Mouse (Mus musculus): ENCODE data around the gene Pfkl.
"Not testable (repeated sequence)": the region's sequence is repeated elsewhere in the genome, so short reads cannot be mapped to it uniquely, and the experiment has no call there.

Pfkl gene

DNA sequence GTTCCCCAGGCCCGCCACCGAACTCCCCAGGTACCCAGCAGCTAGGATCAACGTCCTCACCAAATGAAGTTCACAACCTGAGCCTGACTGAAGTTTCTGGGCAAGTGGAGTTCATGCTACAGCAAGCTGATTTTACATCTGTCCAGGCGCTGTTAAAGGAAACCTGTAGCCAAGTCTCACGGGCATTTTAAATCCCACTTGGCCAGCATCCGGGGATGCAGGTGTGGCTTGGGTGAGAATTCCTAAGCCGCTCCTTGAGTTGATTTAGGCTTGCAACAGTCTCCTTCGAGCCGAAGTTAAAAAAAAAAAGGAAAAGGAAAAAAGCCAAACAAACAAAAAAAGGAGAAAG is at the start of gene Pfkl:
TSS of gene Pfkl (minus strand) at position 139 of the 349 bp plus-strand sequence.
- DNase-seq (ENCODE audit: low read depth) = no peak

DNA sequence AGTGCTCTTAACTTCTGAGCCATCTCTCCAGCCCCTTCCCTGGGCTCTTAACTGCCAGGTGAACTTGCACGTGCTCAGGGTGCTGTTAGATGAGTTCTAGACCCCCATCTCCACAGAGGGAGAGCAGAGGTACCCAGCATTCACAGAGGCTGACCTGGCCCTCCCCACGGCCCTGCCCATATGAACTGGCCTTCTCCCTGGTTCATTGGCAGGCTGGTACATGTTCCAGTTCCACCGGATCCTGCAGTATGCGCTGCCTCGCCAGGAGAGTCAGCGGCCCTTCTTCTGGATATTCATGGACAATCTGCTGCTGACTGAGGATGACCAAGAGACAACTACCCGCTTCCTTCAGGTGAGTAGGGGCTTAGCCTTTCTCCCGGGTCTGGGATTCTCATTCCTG is 47.2 kb upstream of the Pfkl start:
- DNase-seq (ENCODE audit: low read depth) = no peak

DNA sequence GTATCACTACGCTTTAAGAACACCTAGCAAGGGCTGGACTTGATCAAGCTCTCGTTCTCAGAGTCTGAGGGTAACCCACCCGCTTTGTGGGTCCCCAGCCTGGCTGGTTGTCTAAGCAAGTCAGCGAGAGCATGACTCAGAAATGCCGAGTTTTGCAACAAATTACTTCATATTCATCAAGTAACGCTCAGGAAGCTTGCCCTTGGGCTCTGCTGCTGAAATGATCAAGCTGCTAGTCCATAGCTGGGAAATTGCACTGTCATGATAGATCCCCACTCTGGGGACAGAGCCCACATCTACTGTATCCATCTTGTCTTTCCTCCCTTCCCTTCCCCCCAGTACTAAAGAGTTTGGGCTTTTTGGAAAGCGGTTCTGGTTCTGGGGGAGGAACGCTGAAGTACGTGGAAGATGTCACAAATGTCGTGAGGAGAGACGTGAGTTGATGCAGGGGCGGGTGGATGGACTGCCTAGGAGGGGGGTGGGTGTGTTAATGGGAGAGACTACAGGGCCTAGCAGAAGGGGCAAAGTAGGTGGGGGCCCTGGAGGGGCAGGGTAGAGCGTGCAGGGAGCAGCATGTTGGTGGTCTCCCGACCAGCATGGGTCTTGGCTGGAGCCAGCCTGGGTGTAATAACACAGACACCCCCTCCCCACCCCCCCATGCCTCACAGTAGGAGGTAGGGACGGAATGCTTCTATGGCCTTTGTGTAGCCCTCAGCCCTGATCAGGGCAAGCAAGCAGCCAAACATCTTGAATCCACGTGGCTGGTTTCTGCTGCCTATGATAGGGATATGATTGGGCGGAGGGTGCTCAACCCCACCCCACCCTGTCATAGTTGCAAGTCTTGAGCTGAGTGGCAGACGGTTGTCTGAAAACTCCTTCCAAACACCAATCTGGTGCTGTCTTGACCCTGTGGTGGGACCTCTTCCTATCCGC is 45.0 kb upstream of the Pfkl start:
- DNase-seq (ENCODE audit: low read depth) = no peak

DNA sequence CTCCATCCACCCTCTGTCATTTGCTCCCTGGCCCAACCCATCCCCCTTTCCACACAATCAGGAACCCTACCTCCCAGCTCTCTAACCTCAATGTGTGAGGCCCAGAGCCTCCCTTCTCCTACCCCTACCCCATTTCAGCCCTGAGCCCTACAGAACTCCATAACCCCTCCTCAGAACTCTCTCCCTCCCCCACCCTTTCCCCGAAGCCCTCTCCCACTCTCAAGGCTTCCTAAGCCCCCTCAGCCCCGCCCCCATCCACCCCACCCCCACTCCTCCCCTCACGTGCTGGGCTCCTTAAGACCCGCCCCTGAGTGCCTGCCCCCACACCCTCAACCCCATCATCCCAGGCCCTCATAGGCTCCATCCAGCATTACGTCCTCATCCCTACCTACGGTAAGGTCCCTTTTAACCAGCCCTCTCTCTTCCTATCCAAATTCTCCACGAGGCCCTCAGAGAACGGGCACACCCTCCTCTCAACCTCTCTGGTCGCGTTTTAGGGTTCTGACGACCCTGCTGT is 39.7 kb upstream of the Pfkl start:
- no peak for DNase-seq (ENCODE audit: low read depth)

DNA sequence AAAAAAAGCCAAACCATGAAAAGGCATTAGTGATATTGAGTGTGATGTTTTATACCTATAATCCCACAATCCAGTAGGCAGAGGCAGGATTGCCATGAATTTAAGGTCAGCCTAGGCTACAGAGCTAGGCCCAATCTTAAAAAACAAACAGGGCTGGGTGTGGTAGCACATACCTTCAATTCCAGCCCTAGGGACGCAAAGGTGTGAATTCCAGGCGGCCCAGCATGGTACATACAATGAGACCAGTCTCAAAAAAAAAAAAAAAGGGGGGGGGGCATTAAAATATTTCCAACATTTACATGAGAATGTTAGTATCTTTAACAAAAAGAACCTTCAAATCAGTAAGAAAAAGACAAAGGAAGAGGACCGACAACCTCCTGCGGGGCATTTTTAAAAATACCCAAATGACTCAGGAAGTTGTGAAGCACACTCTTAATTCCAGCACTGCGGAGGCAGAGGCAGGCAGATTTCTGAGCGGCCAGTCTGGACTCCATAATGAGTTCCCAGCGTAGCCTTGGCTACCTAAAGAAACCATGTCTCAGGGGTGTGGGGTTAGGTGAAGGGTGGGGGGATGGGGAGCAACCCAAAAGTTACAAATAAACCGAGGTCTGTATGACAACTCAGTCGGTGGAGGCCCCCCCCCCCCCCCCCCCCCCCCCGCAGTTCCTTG is 38.3 kb upstream of the Pfkl start:
- DNase-seq (ENCODE audit: low read depth) = no peak

DNA sequence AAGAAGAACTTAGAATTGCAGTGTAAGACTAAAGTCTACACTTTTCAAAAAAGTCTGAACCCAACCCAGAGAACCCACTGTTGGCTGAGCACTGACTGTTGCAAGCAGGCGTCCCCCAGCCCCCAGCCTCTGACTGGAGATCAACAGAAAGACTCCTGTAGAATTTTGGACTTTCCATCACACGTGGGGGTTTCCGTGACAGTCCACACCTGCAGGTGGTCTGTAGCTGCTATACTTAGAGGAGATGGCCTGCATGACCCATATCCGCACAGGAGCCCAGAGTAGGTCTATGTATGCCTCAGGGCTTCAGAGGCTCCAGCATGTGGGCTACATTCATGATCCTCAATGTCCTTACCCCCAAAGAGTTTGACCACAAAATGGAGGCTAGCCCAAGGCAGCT is 36.5 kb upstream of the Pfkl start:
- no peak for DNase-seq (ENCODE audit: low read depth)

DNA sequence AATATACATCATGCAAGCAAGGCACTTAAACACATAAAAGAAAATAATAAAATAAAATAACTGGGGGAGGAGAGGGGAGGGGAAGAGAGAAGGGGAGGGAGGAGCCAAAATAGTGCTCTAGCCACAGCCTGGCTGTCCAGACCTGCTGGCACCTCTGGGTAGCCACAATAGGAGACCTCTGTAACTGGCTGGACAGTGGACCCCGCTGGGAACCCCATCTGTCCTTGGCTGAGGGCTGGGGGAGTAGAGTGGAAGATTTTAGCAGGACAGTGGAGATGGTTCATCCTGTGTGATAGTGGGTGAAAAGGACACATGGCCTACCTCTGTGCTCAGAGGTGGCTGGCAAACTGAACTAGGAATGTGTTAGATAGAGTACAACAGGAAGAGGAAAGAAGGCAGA is 34.6 kb upstream of the Pfkl start:
- DNase-seq (ENCODE audit: low read depth) = no peak

DNA sequence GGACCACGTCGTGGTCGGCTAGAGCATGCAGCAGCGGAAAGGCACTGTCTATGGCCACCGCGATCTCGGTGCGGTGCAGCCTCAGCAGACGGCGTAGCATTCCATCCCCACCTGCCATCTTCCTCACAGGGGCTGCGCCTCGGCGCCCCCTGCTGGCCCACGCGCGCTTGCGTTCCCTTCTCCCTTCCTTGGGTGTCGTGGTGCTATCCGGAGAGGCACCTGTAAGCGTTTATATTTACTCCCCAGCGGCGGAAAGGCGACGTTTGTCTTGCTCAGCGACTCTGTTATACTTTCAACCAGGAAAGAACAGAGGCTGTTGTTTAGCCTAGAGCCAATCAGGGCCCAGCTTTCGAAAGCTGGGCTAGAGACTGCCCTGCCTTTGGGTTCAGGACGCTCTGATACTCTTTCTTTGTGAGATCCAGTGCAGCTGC is 33.5 kb upstream of the Pfkl start, which contains the start of gene Aire:
TSS of gene Aire (minus strand) at position 205 of the 431 bp plus-strand sequence.
- peak; percentile 85 for DNase-seq (ENCODE audit: low read depth)

DNA sequence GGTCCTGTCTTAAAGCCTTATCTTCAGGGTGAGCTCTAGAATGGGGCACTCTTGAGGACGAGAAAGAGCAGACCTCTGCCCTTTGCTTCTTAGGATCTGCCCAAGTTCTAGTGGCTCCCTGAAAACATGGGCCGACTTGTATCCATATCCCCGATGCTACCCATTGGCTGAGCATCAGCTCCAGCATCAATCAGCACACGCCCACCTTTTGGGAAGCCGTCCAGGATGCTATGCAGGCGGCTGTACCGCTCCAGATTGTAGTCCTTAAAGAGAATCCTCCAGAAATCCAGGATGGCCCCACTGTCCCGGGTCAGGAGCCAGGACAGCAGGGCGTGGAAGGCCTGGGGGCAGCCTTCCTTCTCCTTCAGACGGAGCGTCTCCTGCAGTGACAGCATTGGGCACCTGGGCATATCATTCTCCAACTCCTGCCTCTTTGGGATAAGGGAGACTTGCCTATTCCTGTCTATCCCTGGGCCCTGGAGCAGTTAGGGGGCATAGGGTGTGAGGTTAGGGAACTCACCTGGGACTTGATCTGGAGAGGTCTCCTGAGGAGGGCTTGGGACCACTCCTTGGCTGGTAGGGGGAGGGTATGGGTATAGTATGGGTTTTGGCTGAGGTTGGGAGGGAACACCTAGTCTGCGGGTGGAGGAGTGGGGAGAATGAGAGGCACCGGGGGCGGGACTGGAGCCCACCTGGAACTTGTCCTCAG is 33.0 kb upstream of the Pfkl start:
- no peak for DNase-seq (ENCODE audit: low read depth)

DNA sequence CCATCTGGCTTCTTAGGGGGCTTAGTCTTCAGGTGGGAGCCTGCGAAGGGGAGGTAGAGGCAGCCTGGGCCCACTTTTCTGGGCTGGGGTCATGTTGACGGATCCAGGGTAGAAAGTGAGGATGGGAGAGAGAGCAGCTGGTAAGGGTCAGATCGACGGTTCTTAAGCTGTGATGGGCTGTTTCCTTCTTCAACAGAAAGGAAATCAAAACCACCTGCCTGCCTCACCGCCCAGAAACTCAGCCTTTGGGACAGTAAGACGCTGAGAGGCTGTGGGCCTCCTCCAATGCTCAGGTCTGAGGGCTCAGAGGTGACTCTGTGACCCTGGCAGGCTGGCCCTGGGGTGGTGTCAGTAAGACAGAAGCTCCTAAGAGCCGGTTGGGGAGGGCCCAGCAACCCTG is 32.2 kb upstream of the Pfkl start:
- no peak for DNase-seq (ENCODE audit: low read depth)

DNA sequence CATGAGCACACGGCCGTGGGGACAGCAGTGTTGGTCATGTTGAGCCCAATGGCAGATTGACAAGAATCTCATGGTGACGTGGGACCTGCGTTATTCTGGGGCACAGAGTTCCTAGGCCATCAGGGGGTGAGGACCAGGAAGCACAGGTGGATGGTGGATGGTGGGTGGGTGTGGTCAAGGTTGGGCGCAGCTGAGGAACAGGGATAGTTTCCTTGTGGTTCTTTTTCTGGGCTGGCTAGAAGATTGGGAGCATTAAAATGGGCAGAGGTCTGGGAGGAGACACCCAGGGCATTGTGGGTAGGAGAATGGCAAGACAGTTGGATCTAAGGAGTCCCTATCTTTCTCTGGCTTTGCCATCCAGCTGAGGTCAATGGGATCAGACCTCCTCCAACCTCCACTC is 31.8 kb upstream of the Pfkl start, which contains the start of gene Dnmt3l:
TSS of gene Dnmt3l (plus strand) at position 301 of the 400 bp plus-strand sequence.
- no peak for DNase-seq (ENCODE audit: low read depth)

DNA sequence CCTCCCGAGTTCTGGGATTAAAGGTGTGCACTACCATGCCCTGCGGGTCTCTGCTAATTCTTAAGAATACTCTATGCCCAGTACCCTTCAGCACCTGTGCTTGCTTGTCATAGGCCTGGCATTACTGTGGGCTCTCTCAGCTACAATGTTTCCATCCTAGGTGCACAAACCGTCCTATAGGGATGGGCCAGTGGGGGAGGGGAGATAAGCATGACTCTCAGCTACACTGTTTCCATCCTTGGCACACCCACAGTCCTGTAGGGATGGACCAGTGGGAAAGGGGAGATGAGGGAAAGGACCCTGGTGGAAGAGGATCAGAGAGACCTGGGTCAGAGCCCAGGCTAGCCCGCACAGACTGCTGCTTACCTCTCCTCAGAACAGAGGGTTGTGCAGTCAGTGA is 27.3 kb upstream of the Pfkl start:
- DNase-seq (ENCODE audit: low read depth) = no peak

DNA sequence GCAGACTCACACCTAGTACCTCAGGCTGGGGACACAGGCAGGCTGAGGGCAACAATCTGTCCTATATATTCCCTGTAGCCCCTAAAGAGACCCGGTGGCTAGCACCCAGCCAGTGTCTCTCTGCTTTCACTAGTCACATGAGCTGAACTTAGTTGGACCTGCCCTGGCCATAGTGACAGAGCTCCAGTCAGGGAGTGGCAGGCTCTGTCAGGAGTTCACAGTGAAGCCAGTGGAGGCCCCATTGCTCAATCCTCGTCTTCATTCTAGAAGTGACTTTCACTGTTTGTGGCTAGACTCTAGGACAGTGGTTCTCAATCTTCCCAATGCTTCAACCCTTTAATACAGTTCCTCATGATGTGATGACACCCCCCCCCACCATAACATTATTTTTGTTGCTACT is 22.1 kb upstream of the Pfkl start:
- DNase-seq (ENCODE audit: low read depth) = no peak

DNA sequence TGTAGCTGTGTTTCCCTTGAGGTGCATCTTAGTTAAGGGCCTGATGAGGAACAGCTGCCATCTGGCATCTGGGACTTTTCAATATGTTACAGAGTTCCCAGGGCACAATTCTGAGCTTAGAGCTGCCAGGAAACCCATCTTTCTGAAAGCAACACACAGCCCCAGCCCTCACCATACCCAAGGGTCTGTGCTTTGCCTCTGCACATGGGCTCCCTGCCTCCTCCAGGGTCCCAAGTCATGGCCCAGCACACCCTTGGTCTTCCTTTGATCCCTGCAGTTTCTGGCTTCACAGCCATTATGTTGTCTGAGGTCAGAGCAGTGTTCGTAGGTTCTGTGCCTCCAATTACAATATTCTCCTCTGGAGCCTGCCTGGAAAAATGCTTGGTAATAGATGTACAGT is 19.2 kb upstream of the Pfkl start:
- DNase-seq (ENCODE audit: low read depth) = no peak

DNA sequence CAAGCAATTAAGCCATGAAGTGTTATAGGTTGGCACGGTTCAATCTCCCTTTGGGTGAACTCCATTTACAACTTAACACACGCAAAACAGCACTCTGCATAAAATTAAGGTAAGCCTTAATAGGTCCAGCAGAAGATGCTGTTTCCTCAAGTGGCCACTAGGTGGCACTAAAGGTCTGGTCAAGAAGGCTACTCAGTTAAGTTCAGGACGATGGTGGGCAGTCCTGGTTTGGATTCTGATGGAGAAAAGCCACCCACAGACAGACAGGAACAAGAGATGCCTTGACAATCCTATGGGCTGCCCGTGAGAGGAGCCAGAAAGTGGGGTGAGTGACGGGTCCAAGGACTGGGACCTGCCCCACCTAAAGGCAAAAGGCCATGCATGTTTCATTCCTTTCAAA is 18.2 kb upstream of the Pfkl start:
- DNase-seq (ENCODE audit: low read depth) = peak; percentile 88

DNA sequence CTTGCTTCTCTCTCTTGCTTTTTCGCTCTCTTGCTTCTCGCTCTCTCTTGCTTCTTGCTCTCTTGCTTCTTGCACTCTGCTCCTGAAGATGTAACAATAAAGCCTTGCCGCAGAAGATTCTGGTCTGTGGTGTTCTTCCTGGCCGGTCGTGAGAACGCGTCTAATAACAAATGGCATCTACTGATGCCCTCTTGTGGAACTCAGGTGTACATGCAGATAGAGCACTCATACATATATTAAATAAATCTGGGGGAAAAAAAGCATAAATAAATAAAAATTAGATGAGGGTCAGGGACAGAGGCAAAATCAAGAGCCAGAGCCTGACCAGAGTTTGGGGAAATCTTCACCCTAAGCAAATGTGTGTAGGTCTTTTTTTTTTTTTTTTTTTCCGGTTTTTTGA is 15.6 kb upstream of the Pfkl start:
- DNase-seq (ENCODE audit: low read depth) = peak; percentile 51

DNA sequence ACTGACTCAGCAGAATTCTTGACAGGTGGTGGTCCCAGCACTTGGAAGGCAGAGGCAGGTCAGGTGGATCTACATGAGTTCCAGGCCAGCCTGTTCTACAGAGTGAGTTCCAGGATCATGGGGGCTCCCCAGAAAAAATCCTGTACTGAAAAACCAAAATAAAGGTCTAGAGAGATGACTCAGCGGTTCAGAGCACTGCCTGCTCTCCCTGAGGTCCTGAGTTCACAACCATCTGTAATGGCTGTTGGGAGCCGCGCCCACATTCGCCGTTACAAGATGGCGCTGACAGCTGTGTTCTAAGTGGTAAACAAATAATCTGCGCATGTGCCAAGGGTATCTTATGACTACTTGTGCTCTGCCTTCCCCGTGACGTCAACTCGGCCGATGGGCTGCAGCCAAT is 10.1 kb upstream of the Pfkl start:
- not testable (repeated sequence) for DNase-seq (ENCODE audit: low read depth)

DNA sequence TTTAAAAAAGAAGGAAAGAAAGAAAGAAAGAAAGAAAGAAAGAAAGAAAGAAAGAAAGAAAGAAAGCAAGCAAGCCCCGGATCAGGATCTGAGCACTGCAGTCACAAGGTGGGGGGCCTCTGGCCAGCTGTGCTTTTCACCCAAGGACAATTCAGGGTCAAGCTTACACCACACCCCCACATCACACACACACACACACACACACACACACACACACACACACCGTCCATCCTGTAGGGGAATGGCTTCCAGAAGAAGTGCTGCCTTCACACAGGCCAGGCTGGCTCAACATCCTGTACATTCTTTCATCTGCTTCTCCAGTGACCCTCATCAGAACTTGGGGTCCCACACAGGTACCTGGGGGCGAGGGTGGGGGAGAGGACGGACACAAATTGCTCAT is 9.4 kb upstream of the Pfkl start:
- no peak for DNase-seq (ENCODE audit: low read depth)

DNA sequence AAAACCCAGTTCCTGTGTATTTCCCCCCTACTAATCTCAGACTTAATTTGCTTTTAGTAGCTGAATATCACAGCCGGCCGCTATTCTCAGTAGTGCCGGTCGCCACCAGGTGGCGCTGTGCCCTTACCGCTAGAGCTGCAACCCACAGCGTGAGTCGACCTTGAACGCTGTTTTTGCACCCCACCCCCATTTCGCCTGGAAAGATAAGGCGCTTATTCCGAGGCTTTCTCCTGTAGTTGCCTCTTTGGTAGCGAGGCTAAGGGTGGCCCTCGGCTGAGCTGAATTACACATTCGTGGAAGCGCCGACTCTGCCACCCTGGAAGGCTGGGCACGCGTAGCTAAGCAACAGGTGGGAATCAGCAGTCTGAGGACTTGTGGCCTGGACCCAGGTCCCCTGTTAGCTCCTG is 8.9 kb upstream of the Pfkl start:
- peak; percentile 89 for DNase-seq (ENCODE audit: low read depth)

DNA sequence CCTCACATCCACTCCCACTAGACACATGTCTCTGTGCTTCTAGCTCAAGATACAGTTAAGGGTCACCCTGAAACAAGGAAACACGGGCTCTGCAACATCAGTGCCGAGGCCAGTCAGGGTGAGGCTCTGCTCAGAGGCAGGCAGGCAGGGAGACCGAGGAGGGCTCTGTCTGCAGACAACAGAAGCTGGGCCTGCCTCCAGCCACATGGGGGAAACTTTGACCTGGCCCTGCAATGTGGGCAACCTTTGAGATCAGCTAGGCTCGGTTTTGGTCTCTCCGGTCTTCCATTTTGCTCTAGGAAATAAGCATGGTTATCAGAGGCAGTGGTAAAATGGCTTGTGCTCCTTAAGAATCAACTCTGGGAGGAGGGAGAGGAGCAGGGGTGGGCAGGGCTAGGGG is 6.5 kb upstream of the Pfkl start:
- DNase-seq (ENCODE audit: low read depth) = no peak

DNA sequence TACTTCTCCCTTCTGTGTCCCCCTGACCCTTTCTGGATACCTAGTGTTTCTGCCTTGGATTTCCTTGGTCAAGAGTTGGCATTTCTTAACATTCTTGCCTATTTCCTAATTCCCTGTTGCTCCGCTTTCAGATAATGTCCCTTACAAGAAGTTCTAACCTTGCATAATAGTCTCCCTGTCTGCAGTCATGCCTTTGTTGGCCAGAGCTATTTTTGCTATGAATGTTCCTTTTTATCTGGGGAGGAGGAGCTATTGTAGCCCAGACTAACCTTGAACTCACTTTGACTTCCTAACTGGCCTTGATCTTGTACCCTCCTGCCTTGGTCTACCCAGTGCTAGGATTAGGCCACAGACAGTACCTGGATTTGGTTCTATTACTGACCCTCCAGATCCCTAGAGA is 5.6 kb upstream of the Pfkl start:
- no peak for DNase-seq (ENCODE audit: low read depth)

DNA sequence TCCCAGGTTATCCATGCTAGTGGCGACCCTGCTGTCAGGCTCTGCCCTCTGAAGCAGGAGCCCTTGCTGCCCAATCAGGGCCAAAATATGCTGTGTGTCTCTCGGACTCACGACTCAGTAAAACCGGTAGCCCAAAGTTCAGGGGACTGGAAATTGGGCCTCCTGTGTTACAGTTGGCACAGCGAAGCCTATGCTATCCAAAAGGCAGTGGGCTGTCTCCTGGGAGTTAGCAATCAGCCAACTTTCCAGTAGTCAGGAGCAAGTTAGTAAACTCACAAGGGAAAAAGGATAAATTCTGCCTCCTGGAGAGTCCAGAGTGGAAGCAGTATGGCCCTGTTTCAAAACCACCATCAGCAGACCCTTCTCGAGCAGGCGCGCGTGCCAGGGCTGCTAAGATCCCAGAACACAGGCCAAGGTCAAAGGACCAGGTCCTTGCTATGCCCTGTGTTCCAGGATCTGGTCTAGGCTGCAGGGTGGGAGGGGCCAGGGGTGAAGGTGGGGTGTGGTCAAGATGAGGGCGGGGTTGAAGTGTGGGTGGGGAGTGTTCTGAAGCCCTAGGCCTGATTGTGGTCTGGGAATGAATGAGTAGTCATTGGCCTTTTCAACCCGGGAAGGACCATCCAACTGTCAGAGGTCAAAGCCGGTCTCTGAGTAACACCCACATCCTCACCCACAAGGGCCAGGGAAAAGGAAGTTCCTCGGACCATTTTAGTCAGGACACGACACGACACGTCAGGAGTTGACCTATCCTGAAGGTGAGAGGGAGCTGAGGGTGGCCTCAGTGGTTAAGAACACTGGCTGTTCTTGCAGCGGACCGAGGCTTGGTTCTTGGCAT is 3.0 kb upstream of the Pfkl start:
- DNase-seq (ENCODE audit: low read depth) = no peak
